Mouse (Mus musculus) lung, postnatal 0 days (tissue): ENCODE results near the gene Zfp462.

Source experiments
- CTCF ChIP-seq: IDR thresholded peaks from 2 replicates; pipeline ENCODE4 v1.5.1; 2016; ENCODE audit warnings: antibody characterized with exemption, mild to moderate bottlenecking
- EP300 ChIP-seq: IDR thresholded peaks from 2 replicates; pipeline ENCODE4 v1.6.1; 2016; ENCODE audit warnings: antibody characterized with exemption, mild to moderate bottlenecking, control low read depth

GRCm38 (mm10) chr4:55003128-55003527 lies 58.3 kb downstream of the Zfp462 start:
- TF ChIP-seq CTCF: no peak
- no peak for TF ChIP-seq EP300
